Mouse (Mus musculus): ENCODE results near the gene Ythdf2. TPM values are rescaled to one million over a fixed set of nuclear protein-coding genes. Genes with fewer than 3 reads are reported as not detected.
A peak's percentile ranks its signal among the peaks of the same experiment; 100 is the strongest.
"Not testable (repeated sequence)": the region's sequence is repeated elsewhere in the genome, so short reads cannot be mapped to it uniquely, and the experiment has no call there.

Ythdf2 gene
- 10 to 100 TPM; 42.6 to 47.9 TPM for total RNA-seq (2021)

- peak; percentile 96 to 98 for DNase-seq (ENCODE audit: extremely low spot score in 1 of 2, low spot score in 1 of 2)
Measured at GRCm38 (mm10) chr4:132211953-132212734, at the start of gene Ythdf2. TSS of gene Ythdf2 (minus strand) at chr4:132212303.

DNA sequence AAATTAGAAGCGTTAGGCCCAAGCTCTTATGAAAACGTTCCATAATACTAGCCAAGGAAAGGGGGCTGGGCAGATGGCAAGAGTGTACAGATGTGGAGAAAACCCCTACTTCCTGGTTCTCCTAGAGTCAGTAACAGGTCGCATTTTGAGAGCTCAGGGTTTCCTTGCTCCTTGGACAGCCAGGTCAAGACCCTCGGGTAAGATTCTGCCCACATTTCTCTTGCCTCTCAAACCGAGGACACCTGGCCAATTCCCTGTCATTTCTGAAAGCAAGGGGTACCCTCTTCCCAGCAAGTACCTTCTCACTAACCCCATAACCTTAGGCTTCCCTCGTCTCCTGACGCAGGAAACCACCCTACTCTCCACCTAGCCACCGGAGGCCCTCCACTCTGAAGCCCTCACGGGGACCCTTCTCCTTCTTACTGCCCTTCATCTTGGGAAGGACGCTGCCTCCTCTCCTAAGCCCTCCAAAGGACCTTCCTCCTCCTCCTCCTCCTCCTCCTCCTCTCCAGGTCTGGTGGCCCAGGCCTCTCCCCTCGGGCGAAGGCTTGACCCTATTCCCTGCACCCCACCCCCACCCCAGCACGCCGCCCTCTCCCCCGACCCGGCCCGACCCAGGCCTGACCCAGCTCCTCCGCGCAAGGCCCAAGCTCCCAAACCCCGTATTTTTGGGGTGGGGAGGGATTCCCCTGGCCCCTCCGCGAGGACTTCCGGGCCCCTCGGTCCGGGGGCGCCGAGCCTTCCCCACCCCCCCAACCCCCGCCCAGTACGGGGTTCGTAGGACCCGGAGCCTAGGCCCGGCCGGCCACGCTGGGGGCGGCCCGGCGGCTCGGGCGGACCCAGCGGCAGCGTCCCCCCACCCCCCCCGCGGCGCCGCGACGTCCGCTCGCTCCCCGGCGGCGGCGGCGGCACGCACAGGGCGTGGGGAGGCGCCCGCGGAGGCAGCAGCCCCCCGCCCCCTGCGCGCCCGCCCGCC is 48.6 kb upstream of the Ythdf2 start:
- peak; percentile 11 to 20 for DNase-seq (ENCODE audit: extremely low spot score in 1 of 2, low spot score in 1 of 2)

- no peak for DNase-seq (ENCODE audit: extremely low spot score in 1 of 2, low spot score in 1 of 2)
Measured at GRCm38 (mm10) chr4:132259248-132259647, 47.1 kb upstream of the Ythdf2 start.

DNA sequence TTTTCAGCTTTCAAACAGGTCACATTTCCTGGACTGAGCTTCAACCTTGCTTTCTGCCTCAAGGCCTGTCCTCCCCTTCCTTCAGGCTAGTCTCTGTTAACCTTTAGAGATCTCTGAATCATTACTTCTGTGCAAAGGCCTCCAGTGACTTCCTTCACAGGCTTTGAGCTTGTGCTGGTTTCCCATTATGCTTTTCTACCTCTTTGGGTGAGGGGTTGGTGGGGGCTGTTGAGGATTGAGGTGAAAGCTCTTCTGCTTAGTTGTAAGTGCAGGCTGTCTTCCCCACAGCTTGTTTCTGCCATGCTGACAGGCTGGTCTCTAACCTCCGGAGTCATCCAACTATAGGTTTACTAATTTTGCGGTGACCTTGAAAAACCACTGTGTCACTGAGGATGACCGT is 44.3 kb upstream of the Ythdf2 start:
- no peak for DNase-seq (ENCODE audit: extremely low spot score in 1 of 2, low spot score in 1 of 2)

- no peak for DNase-seq (ENCODE audit: extremely low spot score in 1 of 2, low spot score in 1 of 2)
Measured at GRCm38 (mm10) chr4:132254986-132255385, 42.9 kb upstream of the Ythdf2 start.

GRCm38 (mm10) chr4:132253622-132254021 is 41.5 kb upstream of the Ythdf2 start:
- DNase-seq (ENCODE audit: extremely low spot score in 1 of 2, low spot score in 1 of 2): no peak

GRCm38 (mm10) chr4:132253128-132253527 is 41.0 kb upstream of the Ythdf2 start:
- DNase-seq (ENCODE audit: extremely low spot score in 1 of 2, low spot score in 1 of 2): no peak

DNA sequence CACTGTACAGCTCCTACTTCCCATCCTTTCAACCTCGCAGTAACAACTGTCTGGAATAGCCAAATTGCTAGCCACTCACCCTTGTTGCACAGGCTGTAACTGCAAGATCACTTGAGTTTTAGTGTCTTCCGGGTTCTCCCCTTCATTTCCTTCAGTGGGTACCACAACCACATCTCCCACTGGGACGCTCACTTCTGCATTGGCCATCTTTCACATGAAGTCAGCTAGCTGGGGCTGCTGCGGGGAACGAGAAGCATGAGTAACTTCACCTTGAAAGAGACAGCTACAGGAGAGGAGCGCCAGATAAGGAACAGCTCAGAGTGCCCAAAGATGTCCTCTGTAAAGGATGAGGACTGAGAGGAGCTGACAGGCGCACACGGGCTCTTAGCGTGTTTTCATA is 39.5 kb upstream of the Ythdf2 start:
- DNase-seq (ENCODE audit: extremely low spot score in 1 of 2, low spot score in 1 of 2): no peak

DNA sequence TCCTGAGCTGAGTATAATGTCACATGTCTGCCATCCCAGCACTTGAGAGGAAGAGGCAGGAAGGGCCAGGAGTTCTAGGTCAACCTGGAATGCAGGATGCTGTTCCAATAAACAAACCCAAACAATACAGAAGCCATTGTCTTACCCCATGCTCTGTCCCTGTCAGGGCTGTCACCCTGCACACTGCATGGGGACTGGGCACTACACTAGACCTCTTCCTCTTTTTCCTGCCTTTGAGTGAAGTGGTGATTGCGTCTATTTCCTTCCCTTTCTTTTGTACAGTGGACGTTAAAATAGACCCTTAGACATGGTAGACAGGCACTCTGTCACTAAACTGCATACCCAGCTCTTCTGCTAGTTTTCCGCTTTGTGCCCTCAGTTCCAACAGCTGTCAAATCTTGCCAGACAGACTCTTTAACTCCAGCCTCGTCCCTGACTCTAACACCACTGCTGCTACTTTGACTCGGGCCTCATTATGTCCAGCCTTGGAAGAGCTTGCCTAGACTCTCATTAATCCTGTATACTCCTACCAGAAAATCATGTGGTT is 35.4 kb upstream of the Ythdf2 start:
- DNase-seq (ENCODE audit: extremely low spot score in 1 of 2, low spot score in 1 of 2): no peak

DNA sequence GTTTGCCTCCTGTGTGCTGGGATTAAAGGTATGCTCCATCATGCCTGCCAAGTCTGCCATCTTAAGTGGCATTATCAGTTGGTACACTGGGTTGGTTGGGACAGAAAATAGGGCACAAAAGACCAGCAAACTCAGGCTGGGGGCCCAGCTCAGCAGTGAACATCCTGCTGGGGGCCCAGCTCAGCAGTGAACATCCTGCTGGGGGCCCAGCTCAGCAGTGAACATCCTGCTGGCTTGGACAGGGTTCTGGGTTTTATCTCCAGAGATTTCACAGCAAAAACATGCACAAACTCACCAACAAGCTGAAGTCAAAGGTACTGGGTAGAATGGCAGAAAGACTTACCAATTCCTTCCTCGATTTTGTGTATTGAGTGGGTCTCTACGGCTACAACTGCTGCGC is 33.5 kb upstream of the Ythdf2 start:
- DNase-seq (ENCODE audit: extremely low spot score in 1 of 2, low spot score in 1 of 2): no peak

- no peak for DNase-seq (ENCODE audit: extremely low spot score in 1 of 2, low spot score in 1 of 2)
Measured at GRCm38 (mm10) chr4:132241208-132241607, 29.1 kb upstream of the Ythdf2 start.

- DNase-seq (ENCODE audit: extremely low spot score in 1 of 2, low spot score in 1 of 2): no peak
Measured at GRCm38 (mm10) chr4:132240367-132240766, 28.3 kb upstream of the Ythdf2 start.

DNA sequence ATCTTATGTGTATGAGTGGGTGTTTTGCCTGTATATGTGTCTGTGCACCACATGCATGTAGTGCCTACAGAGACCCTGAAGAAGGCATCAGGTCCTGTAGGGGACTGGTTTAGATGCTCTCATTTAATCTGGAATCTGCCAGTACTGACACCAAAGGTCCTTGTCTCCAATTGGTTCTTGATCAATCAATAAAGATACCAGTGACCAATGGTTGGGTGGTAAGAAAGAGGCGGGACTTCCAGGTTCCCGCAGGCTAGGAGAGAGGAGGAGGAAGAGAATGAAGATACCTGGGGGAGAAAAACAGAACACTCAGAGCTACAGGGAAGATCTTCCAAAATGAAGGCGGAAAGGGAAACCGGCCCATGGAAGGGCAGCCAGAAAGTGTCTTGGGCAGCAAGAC is 26.3 kb upstream of the Ythdf2 start:
- no peak for DNase-seq (ENCODE audit: extremely low spot score in 1 of 2, low spot score in 1 of 2)

- no peak for DNase-seq (ENCODE audit: extremely low spot score in 1 of 2, low spot score in 1 of 2)
Measured at GRCm38 (mm10) chr4:132234710-132235109, 22.6 kb upstream of the Ythdf2 start.

GRCm38 (mm10) chr4:132230422-132230821 is 18.3 kb upstream of the Ythdf2 start:
- DNase-seq (ENCODE audit: extremely low spot score in 1 of 2, low spot score in 1 of 2): no peak

- DNase-seq (ENCODE audit: extremely low spot score in 1 of 2, low spot score in 1 of 2): not testable (repeated sequence)
Measured at GRCm38 (mm10) chr4:132222001-132222400, 9.9 kb upstream of the Ythdf2 start.

DNA sequence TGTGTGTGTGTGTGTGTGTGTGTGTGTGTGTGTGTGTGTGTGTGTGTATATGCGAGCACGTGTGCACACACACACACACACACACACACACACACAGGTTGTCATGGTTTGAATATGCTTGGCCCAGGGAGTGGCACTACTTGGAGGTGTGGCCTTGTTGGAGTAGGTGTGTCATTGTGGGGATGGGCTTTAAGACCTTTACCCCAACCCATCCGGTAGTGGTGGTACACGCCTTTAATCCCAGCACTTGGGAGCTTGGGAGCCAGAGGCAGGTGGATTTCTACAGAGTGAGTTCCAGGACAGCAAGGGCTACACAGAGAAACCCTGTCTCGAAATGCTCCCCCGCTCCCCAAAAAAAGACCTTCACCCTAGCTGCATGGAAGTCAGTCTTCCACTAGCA is 6.3 kb upstream of the Ythdf2 start:
- DNase-seq (ENCODE audit: extremely low spot score in 1 of 2, low spot score in 1 of 2): not testable (repeated sequence)

DNA sequence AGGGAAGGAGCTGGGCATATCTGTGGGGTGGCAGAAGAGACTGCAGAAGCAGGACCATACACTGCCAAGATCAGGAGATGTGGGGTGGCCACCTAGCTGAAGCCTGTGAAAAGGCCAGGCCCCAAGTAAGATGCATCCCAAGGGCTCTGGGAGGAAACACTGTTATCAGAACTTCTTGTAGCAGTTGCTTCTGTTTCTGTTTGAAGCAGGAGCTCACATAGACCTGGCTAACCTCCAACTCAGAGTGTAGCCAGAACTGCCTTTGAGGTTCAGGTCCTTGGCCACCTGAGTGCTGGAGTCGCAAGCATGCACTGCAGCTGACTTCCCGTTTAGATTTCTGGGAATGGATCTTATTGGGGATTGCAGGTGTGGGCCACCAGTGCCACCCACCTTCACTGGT is 5.7 kb upstream of the Ythdf2 start:
- no peak for DNase-seq (ENCODE audit: extremely low spot score in 1 of 2, low spot score in 1 of 2)

GRCm38 (mm10) chr4:132216602-132217001 is 4.5 kb upstream of the Ythdf2 start:
- no peak for DNase-seq (ENCODE audit: extremely low spot score in 1 of 2, low spot score in 1 of 2)

GRCm38 (mm10) chr4:132214847-132215246 is 2.7 kb upstream of the Ythdf2 start:
- DNase-seq (ENCODE audit: extremely low spot score in 1 of 2, low spot score in 1 of 2): no peak
